Mouse (Mus musculus) olfactory bulb, adult 2 months (tissue): ENCODE data around the gene Medag.

ENCODE experiments used
- CTCF ChIP-seq: fragments of 200-500 bp; IDR thresholded peaks from 2 replicates; pipeline ENCODE4 v1.5.1; 2012; ENCODE audit warnings: low read depth, mild to moderate bottlenecking, low read length, moderate library complexity; ENCODE audit not compliant: insufficient read depth
- POLR2A ChIP-seq: fragments of 200-500 bp; IDR thresholded peaks from 2 replicates; pipeline ENCODE4 v1.6.1; 2012; ENCODE audit warnings: mild to moderate bottlenecking, low read depth, low read length, moderate library complexity; ENCODE audit not compliant: insufficient read depth

DNA sequence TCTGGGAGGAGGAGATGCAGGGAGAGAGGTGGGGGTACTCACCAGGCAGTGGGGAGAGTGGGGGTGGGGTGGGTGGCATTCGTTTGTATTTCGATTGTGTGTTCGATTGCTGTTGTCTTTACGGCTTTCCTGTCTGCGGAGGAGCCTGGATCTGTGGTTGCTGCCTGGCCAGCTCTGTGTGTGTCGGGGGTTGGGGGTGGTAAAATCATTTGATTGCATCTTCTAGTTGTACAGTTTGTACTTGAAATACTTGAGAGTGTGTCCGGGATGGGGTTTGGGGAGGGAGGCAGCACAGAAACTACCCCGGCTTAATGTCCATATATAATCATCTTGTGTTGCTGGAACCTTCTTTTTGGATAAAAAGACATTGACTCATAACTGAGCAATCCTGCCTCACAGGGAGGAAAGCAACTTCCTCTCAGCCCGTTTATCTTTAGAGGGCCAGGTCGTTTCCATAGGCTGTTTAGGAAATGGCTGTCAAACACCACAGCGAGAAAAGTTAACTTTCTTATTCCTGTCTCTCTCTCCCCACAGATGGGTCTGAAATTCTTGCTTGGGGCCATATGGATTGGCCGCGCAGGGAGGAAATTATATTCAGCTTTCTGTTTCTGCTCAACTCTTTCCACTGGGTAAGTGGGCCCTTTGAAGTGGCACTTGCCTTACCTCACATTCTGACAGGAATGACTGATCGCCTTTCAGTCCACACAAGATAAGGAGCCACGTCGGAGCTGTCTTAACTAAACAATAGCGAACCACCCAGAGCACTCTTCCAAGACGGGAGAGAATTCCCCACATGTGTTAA is 19.8 kb upstream of the Medag start:
- TF ChIP-seq CTCF (no peak), POLR2A (no peak)
